Mouse (Mus musculus) cortical plate, adult 2 months (tissue): ENCODE results near the gene Zfp536. TPM values are rescaled to one million over a fixed set of nuclear protein-coding genes. Genes with fewer than 3 reads are reported as not detected.

Experiments
- H3K27ac ChIP-seq: fragments of 200-500 bp; 2 replicates; pipeline ENCODE4 v1.5.1; 2012; ENCODE audit warnings: low read length, control low read depth, inconsistent platforms; ENCODE audit not compliant: insufficient read depth
- H3K4me1 ChIP-seq: fragments of 200-500 bp; 2 replicates; pipeline ENCODE4 v1.6.1; 2011; ENCODE audit warnings: low read length; ENCODE audit not compliant: control insufficient read depth, insufficient read depth
- H3K4me3 ChIP-seq: fragments of 200-500 bp; 2 replicates; pipeline ENCODE4 v1.5.1; 2011; ENCODE audit warnings: mild to moderate bottlenecking, low read length, control low read depth; ENCODE audit not compliant: insufficient read depth
- CTCF ChIP-seq: fragments of 200-500 bp; IDR thresholded peaks from 2 replicates; pipeline ENCODE4 v1.5.1; 2011; ENCODE audit warnings: mild to moderate bottlenecking, control low read depth, low read length; ENCODE audit not compliant: insufficient read depth; ENCODE audit errors: extremely low read depth
- POLR2A ChIP-seq: fragments of 200-500 bp; IDR thresholded peaks from 2 replicates; pipeline ENCODE4 v1.6.1; 2011; ENCODE audit warnings: mild to moderate bottlenecking, low read length, control low read depth; ENCODE audit not compliant: insufficient read depth; ENCODE audit errors: extremely low read depth
- polyA plus RNA-seq: library from polyadenylated mRNA; depleted of rRNA; stranded (reverse); fragments of >200 nt; gene quantifications from 2 replicates; pipeline ENCODE4 v1.2.3, GENCODE M21; 2012; rRNA removed

Zfp536 gene
- polyA plus RNA-seq, 1 experiment, result 16.5 TPM

DNA sequence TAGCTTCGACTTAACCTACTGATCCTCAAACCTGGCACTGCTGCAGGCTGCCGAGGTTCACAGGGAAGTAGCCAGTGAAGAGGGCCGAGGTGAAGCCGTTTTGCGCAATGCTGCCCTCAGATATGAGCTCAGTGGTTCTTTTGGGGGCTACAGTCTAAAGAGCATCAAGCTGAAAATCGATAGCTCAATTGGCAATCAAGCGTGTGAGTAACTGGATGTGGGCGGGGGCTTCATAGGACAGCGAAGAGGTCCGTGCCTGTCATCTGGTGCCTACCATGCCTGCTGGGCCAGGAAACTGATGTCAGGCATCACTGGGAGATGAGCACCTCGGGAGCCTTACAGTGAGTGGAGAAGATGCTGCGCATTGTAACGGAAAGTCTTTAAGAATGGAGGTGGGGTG is 333.5 kb downstream of the Zfp536 start:
- Histone ChIP-seq H3K4me3 (no peak overlapping the region), H3K27ac (no peak overlapping the region), H3K4me1 (no peaks in the 10 kb centered on the region)
- TF ChIP-seq POLR2A (no peak), CTCF (no peak)

DNA sequence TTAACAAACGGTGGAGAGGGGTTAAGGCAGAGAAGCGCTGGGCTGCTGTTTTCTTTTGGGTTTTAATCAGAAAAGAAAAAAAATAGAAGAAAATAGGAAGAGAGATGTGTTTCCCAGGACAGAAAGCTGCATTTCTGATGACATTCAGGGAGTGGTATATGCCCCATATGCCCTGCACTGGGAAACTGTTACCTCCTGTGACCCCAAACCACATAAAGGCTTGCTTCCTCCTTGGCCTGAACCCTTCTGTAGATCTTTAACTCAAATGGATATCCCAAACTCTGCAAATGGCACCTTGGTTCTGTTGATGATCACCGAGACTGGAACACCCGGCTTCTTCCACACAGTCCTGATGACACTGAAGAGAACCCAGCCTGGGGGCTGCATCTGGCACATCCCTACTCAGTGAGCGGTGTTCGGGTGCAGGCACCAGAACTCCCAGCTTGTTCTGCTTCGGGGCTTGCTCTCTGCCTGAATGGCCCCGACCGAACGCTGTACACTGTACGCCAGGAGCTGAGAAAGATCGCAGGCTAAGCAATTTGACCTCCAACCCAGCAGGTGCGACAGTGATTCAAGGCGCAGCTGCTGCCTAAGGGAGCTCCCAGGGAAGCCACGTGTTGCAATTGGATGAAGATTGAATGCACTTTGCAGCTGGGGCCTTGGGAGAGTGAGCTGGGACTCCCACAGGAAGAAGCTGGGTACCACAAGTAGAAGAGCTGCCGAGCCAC is 334.2 kb downstream of the Zfp536 start:
- no peak overlapping the region for H3K4me3 ChIP-seq
- H3K4me1 ChIP-seq, result no peaks in the 10 kb centered on the region
- TF ChIP-seq POLR2A, result no peak
- no peak for TF ChIP-seq CTCF
- no peak overlapping the region for H3K27ac ChIP-seq

DNA sequence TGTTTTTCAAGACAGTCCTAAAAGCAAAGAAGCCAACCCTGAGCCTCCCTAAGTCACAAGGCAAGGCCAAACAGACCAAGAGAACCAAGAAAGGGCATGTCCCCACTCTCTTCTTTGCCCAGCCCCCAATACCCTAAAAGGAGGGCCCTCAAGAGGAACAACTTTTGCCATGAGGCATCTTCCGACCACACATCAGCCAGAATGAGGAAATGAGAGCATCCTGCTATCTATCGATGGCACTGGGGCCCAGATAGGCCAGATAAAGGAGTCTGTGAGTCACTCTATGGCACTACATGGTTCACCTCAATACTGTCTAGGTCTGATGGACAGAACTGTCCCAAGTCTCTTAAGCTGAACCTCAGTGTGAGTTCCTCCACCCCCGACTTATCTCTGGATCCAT is 335.6 kb downstream of the Zfp536 start:
- Histone ChIP-seq H3K4me1 (no peaks in the 10 kb centered on the region), H3K4me3 (no peak overlapping the region), H3K27ac (no peak overlapping the region)
- TF ChIP-seq CTCF (no peak), POLR2A (no peak)

- no peaks in the 10 kb centered on the region for H3K4me1 ChIP-seq
- TF ChIP-seq CTCF (no peak), POLR2A (no peak)
- no peak overlapping the region for H3K4me3 ChIP-seq
- no peak overlapping the region for H3K27ac ChIP-seq
These were observed 340.3 kb downstream of the Zfp536 start for GRCm38 (mm10) chr7:37433156-37433555.

DNA sequence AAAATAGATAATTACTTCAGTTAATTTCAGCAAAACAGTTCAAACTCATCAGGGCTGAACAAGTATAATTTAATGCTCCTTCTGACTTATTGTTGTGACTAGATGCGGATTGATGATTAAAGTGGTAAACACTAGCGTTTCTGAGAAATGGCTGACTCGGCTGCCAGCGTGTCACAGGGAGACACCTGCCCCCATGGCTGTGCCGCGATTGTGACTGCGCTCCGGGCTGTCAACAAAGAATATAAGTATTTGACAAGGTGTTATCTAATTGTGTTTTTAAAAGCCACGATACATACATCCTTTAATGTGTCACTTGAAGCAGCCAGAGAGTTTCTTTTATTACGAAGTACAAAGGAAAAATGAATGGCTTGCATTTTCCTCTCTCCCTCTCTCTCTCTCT is 342.0 kb downstream of the Zfp536 start:
- H3K4me1 ChIP-seq, result no peaks in the 10 kb centered on the region
- H3K27ac ChIP-seq, result no peak overlapping the region
- no peak overlapping the region for H3K4me3 ChIP-seq
- TF ChIP-seq CTCF, result no peak
- TF ChIP-seq POLR2A, result no peak

DNA sequence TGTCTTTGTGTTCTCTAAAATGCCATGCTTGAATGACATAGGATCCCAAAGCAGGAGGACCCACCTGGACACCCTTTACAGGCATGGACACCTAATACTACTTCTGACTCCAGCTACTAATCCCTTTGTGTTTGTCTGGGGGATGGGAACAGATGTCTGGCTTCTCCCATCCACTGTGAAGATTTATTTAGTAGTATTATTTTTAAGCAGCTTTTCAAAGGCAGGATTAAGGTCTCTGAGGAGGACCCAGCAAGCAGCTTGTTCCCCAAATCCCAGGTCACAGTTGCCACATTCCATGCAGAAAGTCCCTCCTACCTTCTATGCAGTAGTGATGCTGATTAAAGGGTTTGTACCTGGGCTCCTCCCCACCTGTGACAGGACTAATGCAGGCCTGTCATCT is 347.4 kb downstream of the Zfp536 start:
- no peaks in the 10 kb centered on the region for H3K4me1 ChIP-seq
- H3K27ac ChIP-seq, result no peak overlapping the region
- no peak for TF ChIP-seq CTCF
- no peak overlapping the region for H3K4me3 ChIP-seq

GRCm38 (mm10) chr7:37422966-37423365 is 350.5 kb downstream of the Zfp536 start:
- H3K4me3 ChIP-seq, result no peak overlapping the region
- H3K4me1 ChIP-seq, result no peaks in the 10 kb centered on the region
- H3K27ac ChIP-seq, result no peak overlapping the region
- TF ChIP-seq CTCF, result no peak
- TF ChIP-seq POLR2A, result no peak

Other genes starting within 250 kb of the Zfp536 start
- gene Uri1, start 249.9 kb upstream of the Zfp536 start, polyA plus RNA-seq, result 36.2 and 40.3 TPM in 2 replicates